Mouse (Mus musculus) hindbrain, embryonic 13.5 days (tissue): ENCODE data around the gene Krt81. TPM values are rescaled to one million over a fixed set of nuclear protein-coding genes. Genes with fewer than 3 reads are reported as not detected.

Source experiments
- ATAC-seq: fragments of 200-750 bp; cut with Nextera tagmentation; 2 replicates; pipeline ENCODE4 v1.8.0; 2017; ENCODE audit warnings: moderate TSS enrichment; ENCODE audit not compliant: low FRiP score
- H3K27ac ChIP-seq: fragments of 300-500 bp; sonication (generic); 2 replicates; pipeline ENCODE4 v1.5.1; 2015; ENCODE audit warnings: inconsistent platforms, mild to moderate bottlenecking, moderate library complexity
- H3K27me3 ChIP-seq: fragments of 300-500 bp; sonication (generic); 2 replicates; pipeline ENCODE4 v1.6.1; 2015; ENCODE audit warnings: mild to moderate bottlenecking, inconsistent platforms
- H3K36me3 ChIP-seq: fragments of 300-500 bp; sonication (generic); 2 replicates; pipeline ENCODE4 v1.6.1; 2015; ENCODE audit warnings: mild to moderate bottlenecking, inconsistent platforms
- H3K4me1 ChIP-seq: fragments of 300-500 bp; sonication (generic); replicated peaks from 2 replicates; pipeline ENCODE4 v1.6.1; 2015; ENCODE audit warnings: inconsistent platforms
- H3K4me2 ChIP-seq: fragments of 300-500 bp; sonication (generic); 2 replicates; pipeline ENCODE4 v1.6.1; 2015; ENCODE audit warnings: inconsistent platforms, mild to moderate bottlenecking, moderate library complexity
- H3K4me3 ChIP-seq: fragments of 300-500 bp; sonication (generic); 2 replicates; pipeline ENCODE4 v1.5.1; 2015; ENCODE audit warnings: mild to moderate bottlenecking, inconsistent platforms
- H3K9ac ChIP-seq: fragments of 300-500 bp; sonication (generic); 2 replicates; pipeline ENCODE4 v1.6.1; 2015; ENCODE audit warnings: mild to moderate bottlenecking, inconsistent platforms
- H3K9me3 ChIP-seq: fragments of 300-500 bp; sonication (generic); 2 replicates; pipeline ENCODE4 v1.6.1; 2016; ENCODE audit warnings: inconsistent platforms
- WGBS: fragments of 180-500 bp; shearing (Covaris S2); methylation state at CpG from one replicate; pipeline ENCODE4 v1.1.7; 2015; 5-methylcytosine and 5-hydroxymethylcytosine counted together
- polyA plus RNA-seq: library from polyadenylated mRNA; unstranded; fragments of >200 nt; fragmentation: Nextera tagmentation; extraction: Ambion mirVana; gene quantifications from 2 replicates; pipeline ENCODE4 v1.2.1, GENCODE M21; 2015

Krt81 gene
- polyA plus RNA-seq, 1 experiment from 2014 or later = not detected

GRCm38 (mm10) chr15:101482056-101482455 lies 18.5 kb upstream of the Krt81 start:
- WGBS = 35% methylated on average over 4 of the region's 4 CpGs

GRCm38 (mm10) chr15:101479666-101480060 lies 16.1 kb upstream of the Krt81 start:
- WGBS = 30% methylated on average over 11 of the region's 11 CpGs
- Histone ChIP-seq H3K9me3 (no peaks in the 10 kb centered on the region), H3K9ac (peak overlapping the region; percentile 63), H3K36me3 (no peaks in the 10 kb centered on the region), H3K27me3 (0 out of 2 replicates have a peak, but pooled peaks cover 12% of the 10 kb centered on the region), H3K4me1 (peaks cover 13% of the 10 kb centered on the region), H3K4me3 (peak overlapping the region; percentile 31), H3K4me2 (peak overlapping the region; percentile 67), H3K27ac (no peak overlapping the region)
- ATAC-seq = no peak

More at GRCm38 (mm10) chr15:101482056-101482455, 18.5 kb upstream of the Krt81 start:
- Histone ChIP-seq H3K36me3 (no peaks in the 10 kb centered on the region), H3K27ac (no peak overlapping the region), H3K4me1 (peaks cover 19% of the 10 kb centered on the region), H3K9me3 (no peaks in the 10 kb centered on the region), H3K4me2 (no peak overlapping the region), H3K27me3 (0 out of 2 replicates have a peak, but pooled peaks cover 8% of the 10 kb centered on the region), H3K4me3 (no peak overlapping the region), H3K9ac (no peak overlapping the region)
- ATAC-seq = no peak

GRCm38 (mm10) chr15:101479007-101479665 lies 15.6 kb upstream of the Krt81 start:
- peak overlapping the region; percentile 67 for H3K4me2 ChIP-seq
- H3K4me1 ChIP-seq = peaks cover 13% of the 10 kb centered on the region
- no peak for ATAC-seq
- H3K9ac ChIP-seq = peak overlapping the region; percentile 63
- 13% methylated on average over 31 of the region's 31 CpGs for WGBS
- H3K36me3 ChIP-seq = no peaks in the 10 kb centered on the region
- H3K4me3 ChIP-seq = peak overlapping the region; percentile 31
- H3K27me3 ChIP-seq = 0 out of 2 replicates have a peak, but pooled peaks cover 12% of the 10 kb centered on the region
- H3K9me3 ChIP-seq = no peaks in the 10 kb centered on the region
- H3K27ac ChIP-seq = no peak overlapping the region

- H3K4me1 ChIP-seq = no peaks in the 10 kb centered on the region
- H3K4me2 ChIP-seq = no peak within 1 kb of the TSS
- H3K9ac ChIP-seq = no peak within 1 kb of the TSS
- H3K4me3 ChIP-seq = no peak within 1 kb of the TSS
- 0 out of 2 replicates have a peak, but pooled peaks cover 7% of the 10 kb centered on the region for H3K27me3 ChIP-seq
- no peak within 1 kb of the TSS for H3K27ac ChIP-seq
- ATAC-seq = no peak
- 42% methylated on average over 10 of the region's 10 CpGs for WGBS
- no peaks in the 10 kb centered on the region for H3K9me3 ChIP-seq
- no peaks in the 10 kb centered on the region for H3K36me3 ChIP-seq
These were observed 9.5 kb upstream of the Krt81 start, which contains the start of gene Krt86 for GRCm38 (mm10) chr15:101472952-101473528. Gene Krt86 (plus strand): TSS chr15:101473478.

- no peak overlapping the region for H3K4me3 ChIP-seq
- no peak overlapping the region for H3K4me2 ChIP-seq
- no peaks in the 10 kb centered on the region for H3K9me3 ChIP-seq
- H3K4me1 ChIP-seq = no peaks in the 10 kb centered on the region
- H3K27me3 ChIP-seq = no peaks in the 10 kb centered on the region
- no peaks in the 10 kb centered on the region for H3K36me3 ChIP-seq
- H3K9ac ChIP-seq = no peak overlapping the region
- no peak for ATAC-seq
- WGBS = 82% methylated on average over 4 of the region's 4 CpGs
- H3K27ac ChIP-seq = no peak overlapping the region
These were observed 5.5 kb upstream of the Krt81 start for GRCm38 (mm10) chr15:101469093-101469492.

GRCm38 (mm10) chr15:101459283-101459682 lies 4.3 kb downstream of the Krt81 start:
- no peak overlapping the region for H3K27ac ChIP-seq
- no peak for ATAC-seq
- no peak overlapping the region for H3K9ac ChIP-seq
- H3K4me1 ChIP-seq = peaks cover 13% of the 10 kb centered on the region
- WGBS = 86% methylated on average over 14 of the region's 14 CpGs
- H3K9me3 ChIP-seq = no peaks in the 10 kb centered on the region
- no peak overlapping the region for H3K4me2 ChIP-seq
- no peaks in the 10 kb centered on the region for H3K36me3 ChIP-seq
- 0 out of 2 replicates have a peak, but pooled peaks cover 4% of the 10 kb centered on the region for H3K27me3 ChIP-seq
- no peak overlapping the region for H3K4me3 ChIP-seq

- WGBS = 42% methylated on average over 16 of the region's 16 CpGs
- Histone ChIP-seq H3K9ac (no peak overlapping the region), H3K27me3 (0 out of 2 replicates have a peak, but pooled peaks cover 4% of the 10 kb centered on the region), H3K4me3 (no peak overlapping the region), H3K36me3 (no peaks in the 10 kb centered on the region), H3K9me3 (no peaks in the 10 kb centered on the region), H3K4me1 (peaks cover 13% of the 10 kb centered on the region), H3K27ac (no peak overlapping the region), H3K4me2 (0 out of 2 replicates have a peak overlapping the region, but pooled peaks have one; percentile 2)
- no peak for ATAC-seq
These were observed 5.1 kb downstream of the Krt81 start for GRCm38 (mm10) chr15:101458361-101458930.

- H3K9me3 ChIP-seq = no peaks in the 10 kb centered on the region
- H3K9ac ChIP-seq = no peak overlapping the region
- no peaks in the 10 kb centered on the region for H3K36me3 ChIP-seq
- H3K27ac ChIP-seq = no peak overlapping the region
- no peak overlapping the region for H3K4me2 ChIP-seq
- peaks cover 7% of the 10 kb centered on the region; the same call in 1 of the 2 replicates for H3K27me3 ChIP-seq
- H3K4me3 ChIP-seq = no peak overlapping the region
- WGBS = 89% methylated on average over 6 of the region's 6 CpGs
- ATAC-seq = no peak
- H3K4me1 ChIP-seq = peaks cover 17% of the 10 kb centered on the region
These were observed 7.7 kb downstream of the Krt81 start for GRCm38 (mm10) chr15:101455891-101456290.

- no peaks in the 10 kb centered on the region for H3K36me3 ChIP-seq
- H3K4me3 ChIP-seq = no peak overlapping the region
- H3K27ac ChIP-seq = no peak overlapping the region
- H3K4me1 ChIP-seq = peaks cover 17% of the 10 kb centered on the region
- 94% methylated on average over 2 of the region's 2 CpGs for whole genome bisulfite sequencing
- H3K9ac ChIP-seq = no peak overlapping the region
- no peak for ATAC-seq
- H3K9me3 ChIP-seq = no peaks in the 10 kb centered on the region
- H3K4me2 ChIP-seq = no peak overlapping the region
- H3K27me3 ChIP-seq = peaks cover 7% of the 10 kb centered on the region; the same call in 1 of the 2 replicates
These were observed 8.3 kb downstream of the Krt81 start for GRCm38 (mm10) chr15:101455292-101455691.

GRCm38 (mm10) chr15:101454774-101455173 lies 8.8 kb downstream of the Krt81 start:
- no peaks in the 10 kb centered on the region for H3K36me3 ChIP-seq
- 88% methylated on average over 8 of the region's 8 CpGs for WGBS
- peaks cover 17% of the 10 kb centered on the region for H3K4me1 ChIP-seq
- H3K4me2 ChIP-seq = no peak overlapping the region
- no peak overlapping the region for H3K4me3 ChIP-seq
- H3K9me3 ChIP-seq = no peaks in the 10 kb centered on the region
- no peak overlapping the region for H3K27ac ChIP-seq
- H3K27me3 ChIP-seq = peaks cover 7% of the 10 kb centered on the region; the same call in 1 of the 2 replicates
- no peak for ATAC-seq
- H3K9ac ChIP-seq = no peak overlapping the region

GRCm38 (mm10) chr15:101453093-101453736 lies 10.3 kb downstream of the Krt81 start:
- Histone ChIP-seq H3K27me3 (peaks cover 3% of the 10 kb centered on the region; the same call in 1 of the 2 replicates), H3K4me1 (peaks cover 5% of the 10 kb centered on the region; the same call in 1 of the 2 replicates), H3K9ac (no peak overlapping the region), H3K4me2 (peak overlapping the region; percentile 26; the same call in 1 of the 2 replicates), H3K9me3 (no peaks in the 10 kb centered on the region), H3K36me3 (no peaks in the 10 kb centered on the region), H3K27ac (no peak overlapping the region), H3K4me3 (no peak overlapping the region)
- 6% methylated on average over 13 of the region's 13 CpGs for WGBS
- no peak for ATAC-seq

- H3K27me3 ChIP-seq = peaks cover 2% of the 10 kb centered on the region; the same call in 1 of the 2 replicates
- no peak within 1 kb of the TSS for H3K4me2 ChIP-seq
- no peaks in the 10 kb centered on the region for H3K36me3 ChIP-seq
- WGBS = 74% methylated on average over 2 of the region's 2 CpGs
- no peaks in the 10 kb centered on the region for H3K4me1 ChIP-seq
- H3K9me3 ChIP-seq = no peaks in the 10 kb centered on the region
- no peak within 1 kb of the TSS for H3K4me3 ChIP-seq
- no peak within 1 kb of the TSS for H3K27ac ChIP-seq
- no peak within 1 kb of the TSS for H3K9ac ChIP-seq
- ATAC-seq = no peak
These were observed 16.1 kb downstream of the Krt81 start, which contains the start of gene Krt88 for GRCm38 (mm10) chr15:101447444-101447843. Gene Krt88 (plus strand): TSS chr15:101447744.
